In genomic region chr3:149160833-149161232, GRCm38 (mm10) we compare ENCODE assay signal across 28 mouse cellular contexts.
DNase-seq lines count a peak whose midpoint lies in the region; ATAC-seq lines count a peak whose summit lies in the region.
"Had no signal": no experiment of that assay in that cellular context is flagged by ENCODE, and none has a peak within 500 bp of the region (broad histone marks: within the 10 kb centered on the region; RNA-seq: fewer than 3 reads in every experiment).

No protein-coding gene starts in this region.

- H3K36me3 ChIP-seq in midbrain, embryonic 11.5 days (ENCODE audit: control insufficient read depth, insufficient read depth, low read length): no peaks in the 10 kb centered on the region
- no peaks in the 10 kb centered on the region for H3K36me3 ChIP-seq in midbrain, embryonic 16.5 days (ENCODE audit: control insufficient read depth, insufficient read depth, low read length)
- no peaks in the 10 kb centered on the region for H3K36me3 ChIP-seq in limb, embryonic 10.5 days
- no peaks in the 10 kb centered on the region for H3K36me3 ChIP-seq in hindbrain, embryonic 16.5 days (ENCODE audit: control insufficient read depth, insufficient read depth, low read length)
- H3K36me3 ChIP-seq: embryonic facial prominence, embryonic 15.5 days; G1E; hindbrain, embryonic 10.5 days; hindbrain, embryonic 13.5 days had no signal

- no peaks in the 10 kb centered on the region for H3K27me3 ChIP-seq in midbrain, embryonic 11.5 days (ENCODE audit: control insufficient read depth, insufficient read depth, low read length)
- H3K27me3 ChIP-seq in midbrain, embryonic 16.5 days (ENCODE audit: control insufficient read depth, insufficient read depth, low read depth, low read length): no peaks in the 10 kb centered on the region
- H3K27me3 ChIP-seq in limb, embryonic 10.5 days (ENCODE audit: low read depth, poor library complexity, severe bottlenecking): no peaks in the 10 kb centered on the region
- H3K27me3 ChIP-seq in hindbrain, embryonic 16.5 days (replicated peaks; ENCODE audit: control insufficient read depth, insufficient read depth, low read length): no peaks in the 10 kb centered on the region
- H3K27me3 ChIP-seq: CH12.LX; embryonic facial prominence, embryonic 15.5 days; hindbrain, embryonic 13.5 days; Patski had no signal

- H3K4me3 ChIP-seq in midbrain, embryonic 11.5 days (ENCODE audit: low read depth, low read length): no peak overlapping the region
- H3K4me3 ChIP-seq in midbrain, embryonic 16.5 days (ENCODE audit: low read depth, low read length): no peak overlapping the region
- no peak overlapping the region for H3K4me3 ChIP-seq in limb, embryonic 10.5 days
- no peak overlapping the region for H3K4me3 ChIP-seq in hindbrain, embryonic 16.5 days (ENCODE audit: low read length)
- H3K4me3 ChIP-seq: embryonic facial prominence, embryonic 15.5 days; hindbrain, embryonic 10.5 days; hindbrain, embryonic 13.5 days had no signal

- no peaks in the 10 kb centered on the region for H3K9me3 ChIP-seq in midbrain, embryonic 11.5 days (ENCODE audit: control insufficient read depth, low read length)
- H3K9me3 ChIP-seq in midbrain, embryonic 16.5 days (replicated peaks; ENCODE audit: control insufficient read depth, low read length, poor library complexity, severe bottlenecking): no peaks in the 10 kb centered on the region
- no peaks in the 10 kb centered on the region for H3K9me3 ChIP-seq in limb, embryonic 10.5 days (replicated peaks)
- no peaks in the 10 kb centered on the region for H3K9me3 ChIP-seq in hindbrain, embryonic 16.5 days (ENCODE audit: control insufficient read depth, low read length)
- H3K9me3 ChIP-seq: embryonic facial prominence, embryonic 15.5 days; hindbrain, embryonic 10.5 days; hindbrain, embryonic 13.5 days had no signal

- no peak overlapping the region for H3K9ac ChIP-seq in midbrain, embryonic 11.5 days (ENCODE audit: low read length)
- no peak overlapping the region for H3K9ac ChIP-seq in midbrain, embryonic 16.5 days (ENCODE audit: low read depth, low read length)
- no peak overlapping the region for H3K9ac ChIP-seq in hindbrain, embryonic 16.5 days (ENCODE audit: low read depth, low read length)
- H3K9ac ChIP-seq: embryonic facial prominence, embryonic 15.5 days; forebrain, postnatal 0 days; hindbrain, embryonic 13.5 days had no signal

- 94% methylated on average over 11 of the region's 11 CpGs for WGBS in midbrain, embryonic 11.5 days
- 95% methylated on average over 11 of the region's 11 CpGs for WGBS in midbrain, embryonic 16.5 days
- 94% methylated on average over 11 of the region's 11 CpGs for WGBS in limb, embryonic 10.5 days
- 94% methylated on average over 11 of the region's 11 CpGs for WGBS in hindbrain, embryonic 16.5 days

- H3K4me1 ChIP-seq in midbrain, embryonic 11.5 days (ENCODE audit: control insufficient read depth, insufficient read depth, low read length): no peaks in the 10 kb centered on the region
- H3K4me1 ChIP-seq in midbrain, embryonic 16.5 days (ENCODE audit: control insufficient read depth, insufficient read depth, low read length): no peaks in the 10 kb centered on the region
- peaks cover 11% of the 10 kb centered on the region; the same call in 1 of the 2 replicates for H3K4me1 ChIP-seq in limb, embryonic 10.5 days
- H3K4me1 ChIP-seq in hindbrain, embryonic 16.5 days (ENCODE audit: control insufficient read depth, insufficient read depth, low read depth, low read length): no peaks in the 10 kb centered on the region
- H3K4me1 ChIP-seq: embryonic facial prominence, embryonic 15.5 days; hindbrain, embryonic 13.5 days had no signal

- no peak for DNase-seq in frontal cortex, postnatal 10 days (ENCODE audit: low spot score in 2 of 2)
- DNase-seq in midbrain, embryonic 11.5 days (ENCODE audit: low spot score, missing footprints): peak; percentile 74
- DNase-seq in limb, embryonic 10.5 days (ENCODE audit: low spot score): peak; percentile 12
- DNase-seq: adrenal gland, postnatal 10 days; B cell, adult 2 months; cerebellum, adult 11-12 months; cerebellum, adult 8-10 months; cerebellum, postnatal 10 days; cerebellum, postnatal 36 days; embryo, embryonic 11 days; forebrain, postnatal 0 days; gastrocnemius, postnatal 10 days; gastrocnemius, postnatal 36 days; heart, postnatal 36 days; kidney, adult 11 months had no signal

- no peak overlapping the region for H3K27ac ChIP-seq in midbrain, embryonic 11.5 days (ENCODE audit: low read depth, low read length)
- no peak overlapping the region for H3K27ac ChIP-seq in midbrain, embryonic 16.5 days (ENCODE audit: low read length)
- H3K27ac ChIP-seq in limb, embryonic 10.5 days: no peak overlapping the region
- no peak overlapping the region for H3K27ac ChIP-seq in hindbrain, embryonic 16.5 days (ENCODE audit: low read depth, low read length)
- H3K27ac ChIP-seq: embryonic facial prominence, embryonic 15.5 days; hindbrain, embryonic 10.5 days; hindbrain, embryonic 13.5 days; hindbrain, postnatal 0 days had no signal

- no peak overlapping the region for H3K4me2 ChIP-seq in midbrain, embryonic 11.5 days
- H3K4me2 ChIP-seq in midbrain, embryonic 16.5 days (ENCODE audit: low read length): no peak overlapping the region
- no peak overlapping the region for H3K4me2 ChIP-seq in hindbrain, embryonic 16.5 days (ENCODE audit: low read length)
- H3K4me2 ChIP-seq: embryonic facial prominence, embryonic 15.5 days; heart, embryonic 11.5 days; hindbrain, embryonic 13.5 days had no signal

- peak; percentile 76 for ATAC-seq in frontal cortex, adult (ENCODE audit: low TSS enrichment)
- ATAC-seq in midbrain, embryonic 11.5 days (ENCODE audit: low FRiP score): no peak
- no peak for ATAC-seq in midbrain, embryonic 16.5 days
- no peak for ATAC-seq in hindbrain, embryonic 16.5 days
- ATAC-seq: forebrain, embryonic 14.5 days; forebrain, postnatal 0 days; hindbrain, postnatal 0 days; inflammation-experienced regulatory T-cells, adult 6 months; Patski had no signal

Comparison
In these comparisons a context has a peak if more than half of its experiments do, and no peak if none do; other contexts are left out.
1. DNase-seq: peak in midbrain, embryonic 11.5 days (single experiment) and limb, embryonic 10.5 days (single experiment); none in frontal cortex, postnatal 10 days (0 of 2).